Mouse (Mus musculus) 3T3-L1 (cell line): ENCODE results near the gene Tm4sf5.
"Not testable (repeated sequence)": the region's sequence is repeated elsewhere in the genome, so short reads cannot be mapped to it uniquely, and the experiment has no call there.

Source experiments
- DNase-seq: peaks from one replicate; pipeline ENCODE4 v3.0.0-alpha.2; 2015; ENCODE audit warnings: low read depth, low spot score

Gene Tm4sf5

GRCm38 (mm10) chr11:70504970-70505369 lies at the start of gene Tm4sf5:
TSS of gene Tm4sf5 (plus strand) at chr11:70505244.
- no peak for DNase-seq

- no peak for DNase-seq
Observed at GRCm38 (mm10) chr11:70458688-70459600, 46.1 kb upstream of the Tm4sf5 start, which contains the start of gene Zmynd15. TSS of gene Zmynd15 (plus strand) at chr11:70459433.

GRCm38 (mm10) chr11:70459601-70460101 lies 45.4 kb upstream of the Tm4sf5 start, which contains the start of gene Cxcl16:
TSS of gene Cxcl16 (minus strand) at chr11:70459984.
- DNase-seq = no peak

GRCm38 (mm10) chr11:70463970-70464369 lies 41.1 kb upstream of the Tm4sf5 start:
- DNase-seq = no peak

GRCm38 (mm10) chr11:70465211-70465610 lies 39.8 kb upstream of the Tm4sf5 start:
- DNase-seq = no peak

GRCm38 (mm10) chr11:70465824-70466223 lies 39.2 kb upstream of the Tm4sf5 start:
- DNase-seq = no peak

- peak; percentile 84 for DNase-seq
Observed at GRCm38 (mm10) chr11:70467902-70468619, 37.0 kb upstream of the Tm4sf5 start.

GRCm38 (mm10) chr11:70469764-70470163 lies 35.3 kb upstream of the Tm4sf5 start:
- no peak for DNase-seq

- DNase-seq = no peak
Observed at GRCm38 (mm10) chr11:70472716-70473115, 32.3 kb upstream of the Tm4sf5 start.

- not testable (repeated sequence) for DNase-seq
Observed at GRCm38 (mm10) chr11:70473291-70473690, 31.8 kb upstream of the Tm4sf5 start.

- no peak for DNase-seq
Observed at GRCm38 (mm10) chr11:70474872-70475534, 30.0 kb upstream of the Tm4sf5 start.

- DNase-seq = peak; percentile 11
Observed at GRCm38 (mm10) chr11:70485498-70485897, 19.5 kb upstream of the Tm4sf5 start.

GRCm38 (mm10) chr11:70487816-70488215 lies 17.2 kb upstream of the Tm4sf5 start:
- DNase-seq = no peak

- DNase-seq = no peak
Observed at GRCm38 (mm10) chr11:70489138-70489537, 15.9 kb upstream of the Tm4sf5 start.

- no peak for DNase-seq
Observed at GRCm38 (mm10) chr11:70489684-70490083, 15.4 kb upstream of the Tm4sf5 start.

- DNase-seq = peak; percentile 57
Observed at GRCm38 (mm10) chr11:70499566-70500475, 5.2 kb upstream of the Tm4sf5 start.

GRCm38 (mm10) chr11:70500476-70500812 lies 4.6 kb upstream of the Tm4sf5 start:
- DNase-seq = no peak

- DNase-seq = no peak
Observed at GRCm38 (mm10) chr11:70502018-70502417, 3.0 kb upstream of the Tm4sf5 start.

- peak; percentile 88 for DNase-seq
Observed at GRCm38 (mm10) chr11:70506385-70506784, 1.3 kb downstream of the Tm4sf5 start.

GRCm38 (mm10) chr11:70506962-70507515 lies 2.0 kb downstream of the Tm4sf5 start:
- DNase-seq = no peak
